Mouse (Mus musculus) heart, postnatal 0 days (tissue): ENCODE results near the gene AU021092.

Experiments
- CTCF ChIP-seq: IDR thresholded peaks from 2 replicates; pipeline ENCODE4 v1.5.1; 2016; ENCODE audit warnings: antibody characterized with exemption, control low read depth, low read depth
- EP300 ChIP-seq: IDR thresholded peaks from 2 replicates; pipeline ENCODE4 v1.6.1; 2016; ENCODE audit warnings: antibody characterized with exemption, low read depth

DNA sequence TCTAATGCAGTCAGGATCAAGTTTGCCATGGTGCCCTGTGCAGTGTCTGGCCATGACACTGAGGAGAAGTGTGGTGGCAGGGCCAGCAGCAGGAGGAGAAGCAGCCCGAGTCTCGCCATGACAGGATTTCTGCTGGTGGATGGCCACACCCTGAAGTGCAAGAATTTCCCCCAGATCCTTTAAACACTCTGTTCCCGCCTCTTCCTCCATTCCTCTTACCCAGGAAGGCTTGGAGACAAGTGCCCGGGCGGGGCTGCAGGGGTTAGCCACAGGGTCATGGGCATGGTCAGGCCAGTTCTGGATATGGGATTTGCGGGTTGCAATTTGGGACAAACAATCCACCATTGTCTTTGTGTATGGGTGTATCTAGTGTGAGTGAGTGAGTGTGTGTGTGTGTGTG is at the start of gene AU021092:
- TF ChIP-seq CTCF (no peak), EP300 (no peak)
